Mouse (Mus musculus) megakaryocyte, embryonic 14.5 days (primary cell): Measurements from ENCODE around the gene Egln2.

ENCODE experiments used
- FLI1 ChIP-seq: IDR thresholded peaks from 2 replicates; pipeline ENCODE4 v1.6.1; 2012; ENCODE audit warnings: low read length, inconsistent platforms, mixed read lengths
- GATA1 ChIP-seq: IDR thresholded peaks from 3 replicates; pipeline ENCODE4 v1.6.1; 2012; ENCODE audit warnings: mixed read lengths, low read length, inconsistent platforms, borderline replicate concordance

GRCm38 (mm10) chr7:27198779-27199178 lies 32.2 kb upstream of the Egln2 start:
- TF ChIP-seq FLI1 (no peak), GATA1 (no peak)
